Mouse (Mus musculus) ES-Bruce4 (cell line): Measurements from ENCODE around the gene Rpl7a. TPM values are rescaled to one million over a fixed set of nuclear protein-coding genes. Genes with fewer than 3 reads are reported as not detected.
"Not testable (repeated sequence)": the region's sequence is repeated elsewhere in the genome, so short reads cannot be mapped to it uniquely, and the experiment has no call there.

Source experiments
- H3K27ac ChIP-seq: 2 replicates; pipeline ENCODE4 v1.5.1; 2012; ENCODE audit warnings: low read length, inconsistent platforms; ENCODE audit not compliant: insufficient read depth
- H3K27me3 ChIP-seq: 2 replicates; pipeline ENCODE4 v1.6.1; 2012; ENCODE audit warnings: mild to moderate bottlenecking, low read length, inconsistent platforms; ENCODE audit not compliant: control insufficient read depth, poor library complexity, insufficient read depth, severe bottlenecking
- H3K36me3 ChIP-seq: 2 replicates; pipeline ENCODE4 v1.6.1; 2012; ENCODE audit warnings: inconsistent platforms, mild to moderate bottlenecking, low read length, moderate library complexity; ENCODE audit not compliant: control insufficient read depth, poor library complexity, insufficient read depth, severe bottlenecking
- H3K4me1 ChIP-seq: one replicate; pipeline ENCODE4 v1.8.1; 2011; ENCODE audit warnings: low read length; ENCODE audit not compliant: control insufficient read depth, insufficient read depth
- H3K4me3 ChIP-seq: 2 replicates; pipeline ENCODE4 v1.5.1; 2011; ENCODE audit warnings: low read depth, mild to moderate bottlenecking, low read length
- H3K9ac ChIP-seq: 2 replicates; pipeline ENCODE4 v1.6.1; 2012; ENCODE audit warnings: low read depth, mild to moderate bottlenecking, inconsistent platforms; ENCODE audit not compliant: poor library complexity, severe bottlenecking
- H3K9me3 ChIP-seq: replicated peaks from 2 replicates; pipeline ENCODE4 v1.6.1; 2012; ENCODE audit warnings: mild to moderate bottlenecking, low read length, inconsistent platforms; ENCODE audit not compliant: control insufficient read depth, poor library complexity, insufficient read depth, severe bottlenecking
- CTCF ChIP-seq: IDR thresholded peaks from one replicate; pipeline ENCODE4 v1.8.1; 2011; ENCODE audit warnings: low read depth, low read length
- EP300 ChIP-seq: IDR thresholded peaks from 2 replicates; pipeline ENCODE4 v1.6.1; 2011; ENCODE audit warnings: low read depth, low read length; ENCODE audit not compliant: insufficient read depth
- POLR2A ChIP-seq: IDR thresholded peaks from one replicate; pipeline ENCODE4 v1.8.1; 2011; ENCODE audit warnings: low read length; ENCODE audit not compliant: insufficient read depth
- polyA plus RNA-seq: library from polyadenylated mRNA; stranded (reverse); fragments of >200 nt; gene quantifications from 2 replicates; pipeline ENCODE4 v1.2.4, GENCODE M21; 2011; ENCODE audit warnings: low read depth; ENCODE audit not compliant: missing spikeins, insufficient read depth, insufficient read length

Rpl7a gene
- polyA plus RNA-seq: 717 and 722 TPM in 2 replicates

- Histone ChIP-seq H3K4me1 (no peaks in the 10 kb centered on the region), H3K27ac (peak within 1 kb of the TSS; percentile 39), H3K27me3 (no peaks in the 10 kb centered on the region), H3K9ac (peak within 1 kb of the TSS; percentile 93), H3K4me3 (peak within 1 kb of the TSS; percentile 99), H3K36me3 (peaks cover 44% of the 10 kb centered on the region), H3K9me3 (no peaks in the 10 kb centered on the region)
- TF ChIP-seq POLR2A: peak; percentile 48
- TF ChIP-seq CTCF: no peak
These were observed at the start of gene Rpl7a, which contains the start of gene Med22 for GRCm38 (mm10) chr2:26910124-26910993. Gene Rpl7a, plus strand, starts transcription at chr2:26910764. Gene Med22, minus strand, starts transcription at chr2:26910677.

- Histone ChIP-seq H3K4me3 (no peak overlapping the region), H3K27me3 (no peaks in the 10 kb centered on the region), H3K9ac (no peak overlapping the region), H3K4me1 (no peaks in the 10 kb centered on the region), H3K27ac (no peak overlapping the region), H3K36me3 (no peaks in the 10 kb centered on the region), H3K9me3 (no peaks in the 10 kb centered on the region)
- TF ChIP-seq POLR2A (no peak), EP300 (no peak), CTCF (no peak)
These were observed 47.7 kb upstream of the Rpl7a start for GRCm38 (mm10) chr2:26862856-26863255.

- TF ChIP-seq EP300 (no peak), POLR2A (no peak), CTCF (no peak)
- H3K4me1 ChIP-seq: no peaks in the 10 kb centered on the region
- no peaks in the 10 kb centered on the region for H3K36me3 ChIP-seq
- H3K27me3 ChIP-seq: no peaks in the 10 kb centered on the region
- H3K9ac ChIP-seq: no peak within 1 kb of the TSS
- no peaks in the 10 kb centered on the region for H3K9me3 ChIP-seq
- no peak within 1 kb of the TSS for H3K4me3 ChIP-seq
- H3K27ac ChIP-seq: no peak within 1 kb of the TSS
These were observed 45.7 kb upstream of the Rpl7a start, which contains the start of gene Abo for GRCm38 (mm10) chr2:26864879-26865278. Gene Abo, minus strand, starts transcription at chr2:26864979.

GRCm38 (mm10) chr2:26870666-26871065, 39.9 kb upstream of the Rpl7a start:
- TF ChIP-seq CTCF (no peak), POLR2A (no peak), EP300 (no peak)
- Histone ChIP-seq H3K27ac (no peak overlapping the region), H3K36me3 (no peaks in the 10 kb centered on the region), H3K27me3 (no peaks in the 10 kb centered on the region), H3K4me3 (peak overlapping the region; percentile 51), H3K4me1 (no peaks in the 10 kb centered on the region), H3K9ac (no peak overlapping the region), H3K9me3 (no peaks in the 10 kb centered on the region)

- no peak overlapping the region for H3K9ac ChIP-seq
- H3K4me3 ChIP-seq: no peak overlapping the region
- no peak overlapping the region for H3K27ac ChIP-seq
- H3K36me3 ChIP-seq: no peaks in the 10 kb centered on the region; the same call in 1 of the 2 replicates
- H3K9me3 ChIP-seq: peaks cover 51% of the 10 kb centered on the region
- H3K4me1 ChIP-seq: no peaks in the 10 kb centered on the region
- no peaks in the 10 kb centered on the region for H3K27me3 ChIP-seq
- no peak for TF ChIP-seq POLR2A
- TF ChIP-seq EP300: no peak
- TF ChIP-seq CTCF: no peak
These were observed 32.0 kb upstream of the Rpl7a start for GRCm38 (mm10) chr2:26878571-26878970.

GRCm38 (mm10) chr2:26885541-26885940, 25.0 kb upstream of the Rpl7a start:
- H3K9me3 ChIP-seq: peaks cover 68% of the 10 kb centered on the region
- H3K27me3 ChIP-seq, H3K4me3 ChIP-seq, H3K4me1 ChIP-seq, H3K9ac ChIP-seq: not testable (repeated sequence)
- H3K27ac ChIP-seq: peak overlapping the region; percentile 98
- H3K36me3 ChIP-seq: peaks cover 21% of the 10 kb centered on the region
